Mouse (Mus musculus): ENCODE results near the gene Acap3.

The Acap3 gene

GRCm38 (mm10) chr4:155943049-155943452 lies 51.4 kb downstream of the Acap3 start:
- no peak for DNase-seq (ENCODE audit: low spot score)

- DNase-seq (ENCODE audit: low spot score): peak; percentile 97
Observed at GRCm38 (mm10) chr4:155943534-155944249, 52.1 kb downstream of the Acap3 start, which contains the start of gene Ube2j2. TSS of gene Ube2j2 (plus strand) at chr4:155943831.

DNA sequence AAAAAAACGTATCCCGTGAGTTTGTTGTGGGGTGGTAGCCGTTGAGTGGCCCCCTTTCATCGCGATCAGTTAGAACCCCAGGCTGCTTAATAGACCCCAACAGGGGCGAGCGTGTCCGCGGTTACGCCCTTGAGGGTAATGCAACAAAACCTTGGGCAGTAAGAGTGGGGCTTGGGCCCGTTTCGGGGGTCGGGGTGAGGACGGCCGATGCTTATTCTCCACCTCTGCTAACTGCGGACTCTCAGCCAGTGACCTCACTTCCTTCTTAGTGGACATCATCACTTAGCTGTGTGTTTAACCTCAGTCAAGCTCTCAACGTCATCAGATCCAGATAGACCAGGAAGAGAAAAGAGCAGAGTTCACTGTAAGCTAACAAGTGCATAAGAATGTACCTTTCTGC lies 52.6 kb downstream of the Acap3 start:
- no peak for DNase-seq (ENCODE audit: low spot score)

DNA sequence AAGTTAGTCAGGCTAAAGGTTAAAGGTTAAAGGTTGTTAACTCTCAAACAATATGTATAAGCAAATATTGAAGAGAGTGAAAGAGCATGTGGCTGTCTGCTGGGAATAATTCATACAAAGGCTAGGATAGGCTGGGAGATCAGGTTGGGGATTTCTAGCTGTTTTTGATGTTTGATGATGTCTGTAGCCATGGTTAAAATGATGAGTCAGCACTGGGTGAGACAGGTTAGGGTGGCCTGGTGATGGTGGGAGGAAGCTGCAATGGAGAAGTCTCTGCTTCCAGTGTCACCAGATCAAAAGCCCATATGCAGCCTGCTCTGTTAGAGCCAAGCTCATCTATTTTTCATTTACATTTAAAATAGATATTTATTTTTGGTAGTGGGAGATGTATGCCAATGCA lies 55.5 kb downstream of the Acap3 start:
- DNase-seq (ENCODE audit: low spot score): no peak

GRCm38 (mm10) chr4:155955491-155955890 lies 63.9 kb downstream of the Acap3 start:
- no peak for DNase-seq (ENCODE audit: low spot score)
